9 mouse cellular contexts compared by ENCODE assay signal in the genomic region with DNA sequence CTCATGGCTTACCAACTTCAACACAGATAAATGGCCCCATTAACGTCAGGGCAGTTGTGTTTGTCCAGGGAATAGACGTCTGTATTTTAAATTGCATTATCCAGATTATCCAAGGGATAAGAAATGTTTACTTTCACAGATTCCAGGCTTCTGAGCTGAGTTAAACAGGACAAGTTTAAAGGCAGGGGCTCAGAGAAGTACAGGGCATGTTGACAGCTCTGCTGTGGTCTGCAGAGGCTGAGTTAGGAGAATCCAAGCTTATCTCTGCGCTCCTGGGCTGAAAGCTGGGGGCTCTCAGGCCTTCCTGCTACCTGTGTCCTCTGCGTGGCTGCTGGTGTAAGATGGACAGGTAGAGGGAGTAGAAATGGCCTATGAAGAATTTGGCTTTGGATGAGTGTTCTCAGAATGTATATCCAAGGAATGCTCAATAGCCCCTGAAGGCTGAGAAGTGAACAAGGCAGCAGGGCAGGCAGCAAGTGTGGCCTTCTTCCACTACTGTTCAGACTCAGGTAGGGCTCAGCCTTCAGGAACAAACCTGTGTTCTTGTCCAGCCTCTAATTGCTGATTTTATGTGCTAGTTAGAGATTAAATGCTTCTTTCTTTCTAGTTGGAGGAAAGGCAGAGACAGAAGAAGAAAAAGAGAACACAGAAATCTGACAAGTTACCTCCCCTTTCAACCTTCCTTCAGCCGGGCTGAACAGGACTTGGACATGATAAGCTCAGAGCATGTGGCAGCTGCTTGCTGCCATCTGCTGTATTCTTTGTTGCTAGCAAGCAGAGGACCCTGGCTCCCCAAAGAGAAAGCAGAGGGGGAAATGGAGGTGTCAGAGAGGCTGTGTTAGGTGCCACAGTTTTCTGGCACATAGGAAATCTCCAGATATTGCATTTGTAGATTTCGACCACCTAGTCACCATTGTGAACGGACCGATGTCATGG.
DNase-seq lines count a peak whose midpoint lies in the region; ATAC-seq lines count a peak whose summit lies in the region.
"Had no signal": no experiment of that assay in that cellular context is flagged by ENCODE, and none has a peak within 500 bp of the region (broad histone marks: within the 10 kb centered on the region; RNA-seq: fewer than 3 reads in every experiment).

No protein-coding gene starts in this region.

- no peaks in the 10 kb centered on the region for H3K36me3 ChIP-seq in lung, embryonic 15.5 days
- H3K36me3 ChIP-seq: embryonic facial prominence, embryonic 13.5 days had no signal

- no peaks in the 10 kb centered on the region for H3K27me3 ChIP-seq in lung, embryonic 15.5 days
- H3K27me3 ChIP-seq: embryonic facial prominence, embryonic 13.5 days had no signal

- H3K27ac ChIP-seq in lung, embryonic 15.5 days, result no peak overlapping the region
- H3K27ac ChIP-seq: embryonic facial prominence, embryonic 13.5 days had no signal

- no peak overlapping the region for H3K9ac ChIP-seq in lung, embryonic 15.5 days
- H3K9ac ChIP-seq: embryonic facial prominence, embryonic 13.5 days had no signal

- H3K4me2 ChIP-seq in lung, embryonic 15.5 days, result no peak overlapping the region
- H3K4me2 ChIP-seq: embryonic facial prominence, embryonic 13.5 days had no signal

- no peak for DNase-seq in cerebellum, adult 9-10 months
- DNase-seq in brain, embryonic 18.5 days (ENCODE audit: low read depth, low spot score), result peak; percentile 16
- peak; percentile 6 to 16 for DNase-seq in frontal cortex, postnatal 14 days (ENCODE audit: low spot score in 2 of 2)
- peak; percentile 37 for DNase-seq in layer of hippocampus, adult 11-12 months (ENCODE audit: low spot score)
- peak; percentile 24 for DNase-seq in retina, postnatal 7 days (ENCODE audit: low read depth, low spot score)
- DNase-seq in spleen, adult 12 weeks (ENCODE audit: low spot score), result no peak

- WGBS in lung, embryonic 15.5 days, result 44% methylated on average over 8 of the region's 8 CpGs

- H3K9me3 ChIP-seq in lung, embryonic 15.5 days, result no peaks in the 10 kb centered on the region
- H3K9me3 ChIP-seq: embryonic facial prominence, embryonic 13.5 days had no signal

- peak; percentile 66; the same call in 1 of the 2 replicates for ATAC-seq in cerebellum, adult (ENCODE audit: insufficient number of reproducible peaks, low FRiP score, low TSS enrichment)
- peak; percentile 65; the same call in 1 of the 2 replicates for ATAC-seq in lung, embryonic 15.5 days (ENCODE audit: borderline replicate concordance, extremely low read depth, low FRiP score, low TSS enrichment)

- no peaks in the 10 kb centered on the region for H3K4me1 ChIP-seq in lung, embryonic 15.5 days

- H3K4me3 ChIP-seq in lung, embryonic 15.5 days, result no peak overlapping the region
- H3K4me3 ChIP-seq: embryonic facial prominence, embryonic 13.5 days had no signal

Comparison
In these comparisons a context has a peak if more than half of its experiments do, and no peak if none do; other contexts are left out.
1. DNase-seq: peak in brain, embryonic 18.5 days (single experiment), frontal cortex, postnatal 14 days (2 of 2), layer of hippocampus, adult 11-12 months (single experiment) and retina, postnatal 7 days (single experiment); none in cerebellum, adult 9-10 months (single experiment) and spleen, adult 12 weeks (single experiment).